Mouse (Mus musculus) intestine, embryonic 16.5 days (tissue): ENCODE measurements around the gene Ppef1. TPM values are rescaled to one million over a fixed set of nuclear protein-coding genes. Genes with fewer than 3 reads are reported as not detected.

ENCODE experiments used
- ATAC-seq: fragments of 200-750 bp; cut with Nextera tagmentation; 2 replicates; pipeline ENCODE4 v1.8.0; 2017; ENCODE audit warnings: moderate TSS enrichment, moderate library complexity
- H3K27ac ChIP-seq: fragments of 300-500 bp; sonication (generic); 2 replicates; pipeline ENCODE4 v1.5.1; 2014; ENCODE audit warnings: mild to moderate bottlenecking, low read length
- H3K27me3 ChIP-seq: fragments of 300-500 bp; sonication (generic); replicated peaks from 2 replicates; pipeline ENCODE4 v1.6.1; 2014; ENCODE audit warnings: low read length, control low read depth, mixed read lengths; ENCODE audit not compliant: control insufficient read depth, insufficient read depth
- H3K36me3 ChIP-seq: fragments of 300-500 bp; sonication (generic); 2 replicates; pipeline ENCODE4 v1.6.1; 2014; ENCODE audit warnings: low read length, control low read depth; ENCODE audit not compliant: control insufficient read depth, insufficient read depth
- H3K4me1 ChIP-seq: fragments of 300-500 bp; sonication (generic); 2 replicates; pipeline ENCODE4 v1.6.1; 2014; ENCODE audit warnings: low read length, control low read depth, mixed read lengths; ENCODE audit not compliant: control insufficient read depth, insufficient read depth
- H3K4me2 ChIP-seq: fragments of 300-500 bp; sonication (generic); 2 replicates; pipeline ENCODE4 v1.6.1; 2014; ENCODE audit warnings: low read depth, low read length, control low read depth
- H3K4me3 ChIP-seq: fragments of 300-500 bp; sonication (generic); 2 replicates; pipeline ENCODE4 v1.5.1; 2014; ENCODE audit warnings: mild to moderate bottlenecking, low read length
- H3K9ac ChIP-seq: fragments of 300-500 bp; sonication (generic); 2 replicates; pipeline ENCODE4 v1.6.1; 2014; ENCODE audit warnings: low read depth, low read length
- H3K9me3 ChIP-seq: fragments of 300-500 bp; sonication (generic); 2 replicates; pipeline ENCODE4 v1.6.1; 2016; ENCODE audit warnings: low read length, control low read depth; ENCODE audit not compliant: control insufficient read depth
- WGBS: fragments of 180-500 bp; shearing (Covaris S2); extraction: QIAGEN DNeasy Blood & Tissue Kit; methylation state at CpG from one replicate; pipeline ENCODE4 v1.1.7; 2014; 5-methylcytosine and 5-hydroxymethylcytosine counted together
- polyA plus RNA-seq: library from polyadenylated mRNA; unstranded; fragments of >200 nt; fragmentation: Nextera tagmentation; extraction: Ambion mirVana; gene quantifications from 2 replicates; pipeline ENCODE4 v1.2.1, GENCODE M21; 2015

Gene Ppef1
- polyA plus RNA-seq, 1 experiment from 2014 or later: 0.33 TPM

DNA sequence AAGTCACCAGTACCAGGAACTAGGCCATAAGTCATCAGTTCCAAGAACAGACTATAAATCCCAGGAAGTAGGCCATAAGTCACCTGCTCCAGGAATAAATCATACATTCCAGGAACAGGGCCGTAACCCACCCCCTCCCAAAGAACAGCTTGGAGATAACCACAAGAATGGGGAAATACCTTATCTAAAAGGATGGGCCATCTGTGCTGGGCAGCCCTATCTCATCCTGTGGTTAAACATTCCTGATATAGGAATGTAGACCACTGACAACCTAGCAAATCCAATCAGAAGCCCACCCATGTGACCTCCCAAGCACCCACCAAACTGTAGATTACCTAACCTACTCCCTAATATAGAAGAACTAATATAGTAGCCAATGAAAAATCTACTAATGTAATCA is 9.8 kb upstream of the Ppef1 start:
- Histone ChIP-seq H3K27me3 (no peaks in the 10 kb centered on the region), H3K36me3 (no peaks in the 10 kb centered on the region), H3K9me3 (no peaks in the 10 kb centered on the region), H3K9ac (no peak overlapping the region), H3K4me3 (no peak overlapping the region), H3K4me1 (no peaks in the 10 kb centered on the region), H3K4me2 (no peak overlapping the region), H3K27ac (no peak overlapping the region)
- 80% methylated on average over 1 of the region's 1 CpGs for WGBS
- ATAC-seq: no peak

DNA sequence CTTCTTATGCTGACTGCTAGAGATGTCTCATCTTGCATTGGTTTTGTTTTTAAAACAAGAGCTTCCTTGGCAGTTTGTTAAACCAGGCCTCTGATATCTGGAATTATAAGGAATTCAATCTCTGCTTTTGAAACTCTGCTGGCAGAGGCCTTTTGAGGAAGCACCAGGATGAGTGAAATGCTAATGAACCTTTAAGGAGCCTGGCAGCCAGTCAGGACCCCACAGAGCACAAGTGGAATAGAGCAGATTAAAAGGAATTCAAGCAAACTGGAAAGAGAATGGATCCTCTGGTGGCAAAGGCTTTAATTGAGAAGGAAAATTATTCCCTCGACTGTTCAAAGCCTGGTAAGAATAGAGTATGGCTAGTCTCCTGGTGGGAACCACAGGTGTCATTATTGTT is 36.4 kb downstream of the Ppef1 start:
- Histone ChIP-seq H3K4me1 (no peaks in the 10 kb centered on the region), H3K9ac (no peak overlapping the region), H3K9me3 (no peaks in the 10 kb centered on the region), H3K27me3 (0 out of 2 replicates have a peak, but pooled peaks cover 3% of the 10 kb centered on the region), H3K36me3 (no peaks in the 10 kb centered on the region), H3K4me3 (no peak overlapping the region), H3K4me2 (no peak overlapping the region), H3K27ac (no peak overlapping the region)
- 29% methylated on average over 1 of the region's 1 CpGs for WGBS
- no peak for ATAC-seq

DNA sequence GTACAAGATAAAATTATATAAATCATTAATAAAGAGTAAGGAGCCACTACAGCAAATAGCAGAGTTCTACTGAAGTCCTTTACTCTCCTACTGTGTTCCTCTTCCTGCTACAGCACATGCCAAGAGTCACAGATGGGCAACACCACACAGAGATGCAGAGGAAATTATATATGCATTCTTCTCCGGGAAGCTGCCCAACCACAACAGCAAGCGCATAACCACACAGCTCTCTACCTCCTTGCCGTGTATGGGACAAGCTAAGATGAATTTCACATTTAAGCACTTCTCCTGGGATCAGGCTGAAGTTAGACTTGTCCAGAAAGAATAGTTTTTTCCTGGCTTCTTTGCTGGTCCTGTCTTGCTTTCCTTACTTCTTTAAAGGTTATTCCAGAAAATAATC is 44.0 kb downstream of the Ppef1 start:
- Histone ChIP-seq H3K4me2 (no peak overlapping the region), H3K9ac (no peak overlapping the region), H3K27ac (no peak overlapping the region), H3K4me1 (no peaks in the 10 kb centered on the region), H3K36me3 (no peaks in the 10 kb centered on the region), H3K4me3 (no peak overlapping the region), H3K9me3 (no peaks in the 10 kb centered on the region), H3K27me3 (0 out of 2 replicates have a peak, but pooled peaks cover 3% of the 10 kb centered on the region)
- whole genome bisulfite sequencing: 83% methylated on average over 3 of the region's 3 CpGs
- ATAC-seq: no peak

DNA sequence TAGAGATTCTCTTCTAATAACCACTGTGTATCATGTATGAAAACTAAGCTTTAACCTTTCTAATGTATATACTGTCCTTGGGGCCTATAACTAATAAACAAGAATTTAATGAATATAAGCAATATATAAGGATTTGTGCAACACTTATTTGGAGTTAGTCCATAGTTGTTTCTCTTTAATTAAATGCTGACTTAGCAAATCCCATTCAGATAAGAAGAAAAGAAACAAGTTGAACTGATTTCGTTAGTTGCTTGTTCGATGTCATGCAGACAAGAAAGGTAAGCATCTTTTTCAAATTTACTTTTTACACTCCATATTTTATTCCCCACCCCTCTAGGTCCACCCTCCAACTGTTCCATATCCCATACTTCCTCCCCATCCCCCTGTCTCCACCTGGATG is 45.5 kb downstream of the Ppef1 start:
- Histone ChIP-seq H3K9ac (no peak overlapping the region), H3K9me3 (no peaks in the 10 kb centered on the region), H3K4me1 (no peaks in the 10 kb centered on the region), H3K27me3 (no peaks in the 10 kb centered on the region), H3K27ac (no peak overlapping the region), H3K4me2 (no peak overlapping the region), H3K4me3 (no peak overlapping the region), H3K36me3 (no peaks in the 10 kb centered on the region)
- no peak for ATAC-seq
- 97% methylated on average over 2 of the region's 2 CpGs for WGBS

DNA sequence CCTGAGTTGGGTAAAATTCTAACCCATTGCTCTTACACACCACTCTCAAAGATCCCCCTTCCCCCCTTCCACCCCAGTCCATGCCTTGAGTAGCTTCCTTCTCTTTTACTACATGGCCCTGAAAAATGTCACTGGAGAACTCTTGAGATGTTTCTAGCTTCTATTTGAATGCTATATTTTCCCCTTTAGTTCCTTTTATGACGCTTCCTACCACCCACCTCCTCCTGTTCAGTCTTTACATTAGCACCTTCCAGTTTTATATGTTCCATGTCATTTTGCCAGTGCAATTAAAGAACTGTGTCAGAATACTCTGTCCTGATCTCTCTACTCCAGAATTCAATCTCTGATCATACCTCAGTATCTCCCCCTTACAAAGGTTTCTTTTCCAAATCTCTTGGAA is 65.6 kb downstream of the Ppef1 start:
- no peaks in the 10 kb centered on the region for H3K9me3 ChIP-seq
- H3K4me1 ChIP-seq: no peaks in the 10 kb centered on the region
- no peak overlapping the region for H3K4me3 ChIP-seq
- H3K4me2 ChIP-seq: no peak overlapping the region
- H3K9ac ChIP-seq: no peak overlapping the region
- WGBS: 76% methylated on average over 1 of the region's 1 CpGs
- no peaks in the 10 kb centered on the region for H3K36me3 ChIP-seq
- H3K27ac ChIP-seq: no peak overlapping the region
- ATAC-seq: no peak
- no peaks in the 10 kb centered on the region; the same call in 1 of the 2 replicates for H3K27me3 ChIP-seq

DNA sequence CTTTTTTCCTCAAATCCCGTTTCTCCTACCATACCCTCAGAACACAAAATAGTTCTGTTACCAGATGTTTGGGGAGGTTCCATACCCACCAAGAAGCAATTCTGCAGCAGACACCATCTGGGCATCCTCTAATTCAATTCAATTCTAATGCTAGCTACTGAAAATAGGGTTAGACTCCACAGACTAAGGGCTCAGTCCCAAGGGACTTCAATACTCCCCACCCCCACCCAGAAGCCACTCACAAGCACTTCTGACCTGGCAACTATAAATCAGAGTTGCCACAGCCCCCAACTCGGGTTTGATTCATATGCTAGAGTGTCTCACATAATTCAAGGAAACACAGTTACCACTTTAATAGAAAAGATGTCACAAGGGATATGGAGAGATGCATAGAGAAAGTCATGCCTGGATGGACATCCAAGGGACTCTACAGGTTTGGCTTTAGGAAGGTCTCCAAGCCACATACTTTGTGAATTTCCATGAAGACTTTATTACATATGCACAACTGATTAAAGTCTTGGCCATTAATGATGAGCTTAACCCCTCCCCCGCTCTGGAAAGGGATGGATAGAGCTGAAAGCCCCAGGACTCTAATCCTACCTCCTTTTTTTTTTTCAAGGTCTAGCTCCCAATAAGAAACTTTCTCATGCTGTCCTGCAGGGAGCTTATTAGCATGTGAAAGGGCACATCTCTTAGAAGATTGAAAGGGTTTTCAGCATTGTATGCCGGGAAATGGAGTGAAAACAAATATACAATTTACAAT is 124.5 kb downstream of the Ppef1 start:
- no peak overlapping the region for H3K4me2 ChIP-seq
- H3K27ac ChIP-seq: no peak overlapping the region
- ATAC-seq: no peak
- H3K9ac ChIP-seq: no peak overlapping the region
- no peak overlapping the region for H3K4me3 ChIP-seq
- no peaks in the 10 kb centered on the region for H3K9me3 ChIP-seq
- H3K4me1 ChIP-seq: no peaks in the 10 kb centered on the region
- H3K27me3 ChIP-seq: 0 out of 2 replicates have a peak, but pooled peaks cover 3% of the 10 kb centered on the region
- 45% methylated on average over 4 of the region's 4 CpGs for WGBS
- H3K36me3 ChIP-seq: no peaks in the 10 kb centered on the region

DNA sequence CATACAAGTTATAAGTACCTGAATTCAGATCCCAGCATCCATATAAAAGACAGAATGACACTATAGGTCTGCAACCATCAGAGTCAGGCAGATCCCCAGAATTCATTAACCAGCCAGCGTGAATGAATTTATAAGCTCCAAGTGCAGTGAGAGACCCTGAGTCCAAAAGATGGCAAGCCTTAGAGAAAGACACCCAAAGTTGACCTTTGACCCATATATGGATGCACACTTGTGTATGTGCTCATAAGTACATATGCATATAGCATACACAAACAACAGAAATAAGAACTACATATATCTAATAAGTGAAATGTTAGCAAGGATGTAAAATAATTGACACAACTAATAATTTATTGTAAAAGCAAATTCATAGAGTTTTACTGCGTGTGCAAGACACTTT is 125.1 kb downstream of the Ppef1 start:
- WGBS: 80% methylated on average over 2 of the region's 2 CpGs
- no peak overlapping the region for H3K4me2 ChIP-seq
- H3K9me3 ChIP-seq: no peaks in the 10 kb centered on the region
- no peak overlapping the region for H3K9ac ChIP-seq
- H3K27me3 ChIP-seq: 0 out of 2 replicates have a peak, but pooled peaks cover 3% of the 10 kb centered on the region
- H3K4me3 ChIP-seq: no peak overlapping the region
- no peaks in the 10 kb centered on the region for H3K4me1 ChIP-seq
- no peak overlapping the region for H3K27ac ChIP-seq
- no peak for ATAC-seq
- H3K36me3 ChIP-seq: no peaks in the 10 kb centered on the region

DNA sequence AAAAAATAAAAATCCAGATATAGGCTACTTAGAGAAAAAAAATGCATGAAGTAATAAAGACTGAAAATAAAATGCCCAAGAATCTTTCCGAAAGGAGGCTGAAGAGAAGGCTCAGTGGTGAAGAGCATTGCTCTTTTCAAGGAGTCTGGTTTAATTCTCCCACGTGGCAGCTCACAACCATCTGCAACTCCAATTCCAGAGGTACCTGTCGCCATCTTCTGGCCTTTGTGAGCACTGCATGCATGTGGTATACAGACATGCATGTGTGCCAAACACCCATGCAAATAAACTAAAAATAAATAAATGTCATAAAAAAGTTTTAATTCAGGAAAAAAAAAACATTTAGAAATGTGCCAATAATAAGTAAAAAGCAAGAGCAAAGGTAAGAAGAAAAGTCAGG is 125.7 kb downstream of the Ppef1 start:
- no peak overlapping the region for H3K4me2 ChIP-seq
- no peaks in the 10 kb centered on the region for H3K9me3 ChIP-seq
- 40% methylated on average over 3 of the region's 3 CpGs for WGBS
- no peak overlapping the region for H3K9ac ChIP-seq
- H3K36me3 ChIP-seq: no peaks in the 10 kb centered on the region
- H3K4me1 ChIP-seq: no peaks in the 10 kb centered on the region
- no peak for ATAC-seq
- 0 out of 2 replicates have a peak, but pooled peaks cover 3% of the 10 kb centered on the region for H3K27me3 ChIP-seq
- H3K27ac ChIP-seq: no peak overlapping the region
- H3K4me3 ChIP-seq: no peak overlapping the region

DNA sequence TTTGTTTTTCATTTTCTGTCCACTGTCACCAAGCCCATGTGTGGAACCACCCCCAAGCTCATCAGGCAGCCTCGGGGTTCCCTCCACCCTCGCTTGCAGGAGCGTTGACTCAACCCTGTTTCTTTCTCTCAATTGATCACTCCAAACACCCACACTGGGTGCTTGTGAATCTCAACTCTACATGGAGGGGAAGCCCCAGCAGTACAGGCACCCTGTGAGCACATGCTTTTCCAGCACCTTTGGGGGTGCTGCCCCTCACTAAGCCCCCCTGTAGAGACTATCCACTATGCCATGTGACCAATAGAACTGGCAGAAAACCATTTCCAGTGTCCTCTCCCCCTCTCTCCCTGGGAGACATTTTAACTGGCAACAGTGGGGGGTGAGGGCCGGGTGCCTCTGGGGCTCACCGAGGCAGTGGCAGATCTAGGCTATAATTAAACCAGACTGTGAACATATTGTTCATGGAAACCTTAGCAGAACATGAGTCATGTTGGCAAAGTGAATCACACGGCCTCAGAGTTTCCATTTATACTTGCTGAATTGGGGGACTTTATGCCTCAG is 131.5 kb downstream of the Ppef1 start:
- ATAC-seq: no peak

More for the DNA sequence above, 131.5 kb downstream of the Ppef1 start:
- no peaks in the 10 kb centered on the region for H3K4me1 ChIP-seq
- no peak overlapping the region for H3K4me2 ChIP-seq
- 0 out of 2 replicates have a peak, but pooled peaks cover 2% of the 10 kb centered on the region for H3K27me3 ChIP-seq
- no peak overlapping the region for H3K4me3 ChIP-seq
- no peaks in the 10 kb centered on the region for H3K9me3 ChIP-seq
- WGBS: 64% methylated on average over 6 of the region's 6 CpGs
- H3K9ac ChIP-seq: no peak overlapping the region
- H3K27ac ChIP-seq: no peak overlapping the region
- no peaks in the 10 kb centered on the region for H3K36me3 ChIP-seq
